Mouse (Mus musculus) megakaryocyte, embryonic 14.5 days (primary cell): ENCODE measurements at regions not wholly inside any gene's neighbourhood (a gene's known extent, or its start where the extent isn't known, plus 50 kb on each side); places are given as distances from the start of the nearest gene placed in this dataset.

ENCODE experiments used
- FLI1 ChIP-seq: IDR thresholded peaks from 2 replicates; pipeline ENCODE4 v1.6.1; 2012; ENCODE audit warnings: low read length, inconsistent platforms, mixed read lengths
- GATA1 ChIP-seq: IDR thresholded peaks from 3 replicates; pipeline ENCODE4 v1.6.1; 2012; ENCODE audit warnings: mixed read lengths, low read length, inconsistent platforms, borderline replicate concordance

DNA sequence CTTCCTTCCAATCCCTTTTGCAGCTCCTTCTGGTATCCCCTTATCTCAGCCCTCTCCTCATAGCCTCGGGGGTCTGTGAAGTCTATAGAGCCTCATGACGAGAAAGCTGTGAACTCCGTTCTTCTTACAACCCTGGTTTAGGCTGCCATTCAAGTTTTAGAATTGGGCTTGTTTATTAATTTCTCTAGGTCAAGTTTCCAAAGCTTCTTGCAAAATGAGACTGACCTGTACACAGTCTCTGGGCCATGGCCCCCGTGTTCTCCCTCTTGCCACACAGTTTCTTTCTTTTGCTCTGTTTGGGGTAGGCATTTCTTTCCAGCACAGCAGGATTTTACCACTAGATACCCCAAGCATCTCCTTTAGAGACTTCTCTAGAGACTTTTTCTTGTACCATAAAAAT, 322.0 kb upstream of the Zeb2 start:
- TF ChIP-seq FLI1 = no peak
- no peak for TF ChIP-seq GATA1
